Comparison of ENCODE assay signal across 9 mouse cellular contexts in the genomic region with DNA sequence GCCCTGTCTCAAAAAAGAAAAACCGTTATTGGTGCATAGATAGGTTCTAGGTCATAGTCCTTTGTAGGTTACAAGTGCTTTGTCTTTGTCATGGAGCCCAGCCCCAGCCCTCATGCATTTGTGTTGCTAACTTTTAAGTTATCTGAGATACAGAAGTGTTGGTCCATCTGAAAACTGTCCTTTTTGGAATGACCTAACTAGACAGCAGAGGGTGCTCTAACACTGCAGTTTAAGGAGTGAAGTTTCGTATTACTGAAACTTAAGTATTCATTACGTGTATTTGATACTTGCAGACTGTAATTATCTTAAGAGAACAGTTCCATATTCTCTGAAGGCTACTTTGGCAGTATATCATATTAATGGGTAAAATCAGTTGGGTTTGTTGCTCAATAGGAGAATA. TPM values are rescaled to one million over a fixed set of nuclear protein-coding genes. Genes with fewer than 3 reads are reported as not detected.
DNase-seq lines count a peak whose midpoint lies in the region; ATAC-seq and TF ChIP-seq lines count a peak whose summit lies in the region.
"Had no signal": no experiment of that assay in that cellular context is flagged by ENCODE, and none has a peak within 500 bp of the region (broad histone marks: within the 10 kb centered on the region; RNA-seq: fewer than 3 reads in every experiment).

No protein-coding gene starts in this region.

- WGBS in midbrain, embryonic 14.5 days: 73% methylated on average over 3 of the region's 3 CpGs
- 69% methylated on average over 3 of the region's 3 CpGs for WGBS in midbrain, embryonic 13.5 days
- WGBS in hindbrain, postnatal 0 days: 50% methylated on average over 3 of the region's 3 CpGs
- 59% methylated on average over 3 of the region's 3 CpGs for WGBS in intestine, embryonic 16.5 days

- H3K9ac ChIP-seq in midbrain, embryonic 14.5 days (replicated peaks; ENCODE audit: low read length): no peak overlapping the region
- no peak overlapping the region for H3K9ac ChIP-seq in midbrain, embryonic 13.5 days (replicated peaks)
- H3K9ac ChIP-seq in hindbrain, postnatal 0 days (replicated peaks; ENCODE audit: low read length): no peak overlapping the region
- no peak overlapping the region for H3K9ac ChIP-seq in intestine, embryonic 16.5 days (ENCODE audit: low read depth, low read length)

- no peak overlapping the region for H3K27ac ChIP-seq in midbrain, embryonic 14.5 days (replicated peaks; ENCODE audit: low read depth, low read length)
- no peak overlapping the region for H3K27ac ChIP-seq in midbrain, embryonic 13.5 days
- no peak overlapping the region for H3K27ac ChIP-seq in hindbrain, postnatal 0 days
- no peak overlapping the region for H3K27ac ChIP-seq in intestine, embryonic 16.5 days (ENCODE audit: low read length)

- no peaks in the 10 kb centered on the region for H3K27me3 ChIP-seq in midbrain, embryonic 14.5 days (ENCODE audit: control insufficient read depth, insufficient read depth, low read length)
- H3K27me3 ChIP-seq in midbrain, embryonic 13.5 days: no peaks in the 10 kb centered on the region
- no peaks in the 10 kb centered on the region for H3K27me3 ChIP-seq in hindbrain, postnatal 0 days (ENCODE audit: insufficient read depth, low read length)
- H3K27me3 ChIP-seq in splenic B cell, adult 2 months (ENCODE audit: control insufficient read depth, insufficient read depth, low read length, poor library complexity, severe bottlenecking): no peaks in the 10 kb centered on the region
- H3K27me3 ChIP-seq in intestine, embryonic 16.5 days (replicated peaks; ENCODE audit: control insufficient read depth, insufficient read depth, low read length): no peaks in the 10 kb centered on the region

- peak; percentile 74 for TF ChIP-seq CTCF in hindbrain, postnatal 0 days (IDR thresholded peaks at IDR 0.05; ENCODE audit: low read depth)

- H3K4me2 ChIP-seq in midbrain, embryonic 14.5 days (ENCODE audit: low read length): no peak overlapping the region
- H3K4me2 ChIP-seq in midbrain, embryonic 13.5 days (replicated peaks): no peak overlapping the region
- H3K4me2 ChIP-seq in hindbrain, postnatal 0 days (ENCODE audit: low read depth, low read length): no peak overlapping the region
- H3K4me2 ChIP-seq in intestine, embryonic 16.5 days (ENCODE audit: low read depth, low read length): no peak overlapping the region

- H3K4me3 ChIP-seq in midbrain, embryonic 14.5 days (replicated peaks; ENCODE audit: low read depth, low read length): no peak overlapping the region
- no peak overlapping the region for H3K4me3 ChIP-seq in midbrain, embryonic 13.5 days (replicated peaks)
- no peak overlapping the region for H3K4me3 ChIP-seq in hindbrain, postnatal 0 days (ENCODE audit: low read length)
- no peak overlapping the region for H3K4me3 ChIP-seq in intestine, embryonic 16.5 days (ENCODE audit: low read length)
- H3K4me3 ChIP-seq: myocyte had no signal

- DNase-seq in gastrocnemius, adult 18-20 months (ENCODE audit: low spot score): peak; percentile 43
- DNase-seq in gastrocnemius, postnatal 25 days: no peak
- DNase-seq in midbrain, embryonic 14.5 days: peak; percentile 81
- DNase-seq in T-cell, adult 2 months (ENCODE audit: low spot score): peak; percentile 8
- peak; percentile 72 for DNase-seq in hindbrain, postnatal 0 days (ENCODE audit: low spot score)
- DNase-seq in splenic B cell, adult 2 months (ENCODE audit: low read depth, low spot score): peak; percentile 69

- ATAC-seq in midbrain, embryonic 14.5 days (ENCODE audit: low FRiP score, low TSS enrichment): no peak
- ATAC-seq in midbrain, embryonic 13.5 days: no peak
- ATAC-seq in hindbrain, postnatal 0 days: 0 out of 2 replicates have a peak, but pooled peaks have one; percentile 40
- no peak for ATAC-seq in intestine, embryonic 16.5 days

- no peaks in the 10 kb centered on the region for H3K4me1 ChIP-seq in midbrain, embryonic 14.5 days (ENCODE audit: control insufficient read depth, insufficient read depth, low read length)
- no peaks in the 10 kb centered on the region for H3K4me1 ChIP-seq in midbrain, embryonic 13.5 days (replicated peaks)
- H3K4me1 ChIP-seq in hindbrain, postnatal 0 days (ENCODE audit: insufficient read depth, low read length): no peaks in the 10 kb centered on the region
- H3K4me1 ChIP-seq in intestine, embryonic 16.5 days (ENCODE audit: control insufficient read depth, insufficient read depth, low read length): no peaks in the 10 kb centered on the region

- H3K36me3 ChIP-seq in midbrain, embryonic 14.5 days (ENCODE audit: control insufficient read depth, insufficient read depth, low read length): peaks cover 30% of the 10 kb centered on the region
- peaks cover 31% of the 10 kb centered on the region for H3K36me3 ChIP-seq in midbrain, embryonic 13.5 days
- peaks cover 6% of the 10 kb centered on the region; the same call in 1 of the 2 replicates for H3K36me3 ChIP-seq in hindbrain, postnatal 0 days (ENCODE audit: insufficient read depth, low read length)
- peaks cover 3% of the 10 kb centered on the region; the same call in 1 of the 2 replicates for H3K36me3 ChIP-seq in splenic B cell, adult 2 months (ENCODE audit: control insufficient read depth, insufficient read depth, low read length, poor library complexity, severe bottlenecking)
- no peaks in the 10 kb centered on the region for H3K36me3 ChIP-seq in intestine, embryonic 16.5 days (ENCODE audit: control insufficient read depth, insufficient read depth, low read length)

- H3K9me3 ChIP-seq in midbrain, embryonic 14.5 days (ENCODE audit: control insufficient read depth, low read length): no peaks in the 10 kb centered on the region
- no peaks in the 10 kb centered on the region for H3K9me3 ChIP-seq in midbrain, embryonic 13.5 days
- no peaks in the 10 kb centered on the region for H3K9me3 ChIP-seq in hindbrain, postnatal 0 days (ENCODE audit: low read length)
- no peaks in the 10 kb centered on the region for H3K9me3 ChIP-seq in intestine, embryonic 16.5 days (ENCODE audit: control insufficient read depth, low read length)

RNA-seq across cellular contexts. Expression of gene Atg5, which starts 24.0 kb away (rescaled TPM):
- total RNA-seq in gastrocnemius, adult 18-20 months (2021): 10 to 100 TPM; 11.7 to 12.7 TPM
- total RNA-seq in gastrocnemius, postnatal 25 days (2021): 10 to 100 TPM in 1 of 2 experiments, 1 to 10 TPM in 1; 9.7 to 10.9 TPM
- polyA plus RNA-seq in midbrain, embryonic 14.5 days (2014; fragmentation: Nextera tagmentation; extraction: Ambion mirVana): 49.7 and 52.8 TPM in 2 replicates
- 51.9 and 53.5 TPM in 2 replicates for polyA plus RNA-seq in midbrain, embryonic 13.5 days (2015; fragmentation: Nextera tagmentation; extraction: Ambion mirVana)
- 23.4 and 24.7 TPM in 2 replicates for total RNA-seq in hindbrain, postnatal 0 days (2014; rRNA removed)
- polyA plus RNA-seq in hindbrain, postnatal 0 days (2015; fragmentation: Nextera tagmentation; extraction: Ambion mirVana): 48.2 and 48.7 TPM in 2 replicates
- polyA plus RNA-seq in intestine, embryonic 16.5 days (2015; fragmentation: Nextera tagmentation; extraction: Ambion mirVana): 52.1 and 52.6 TPM in 2 replicates
